Mouse (Mus musculus) adrenal gland, postnatal 14 days (tissue): ENCODE data around the gene Ntf5. TPM values are rescaled to one million over a fixed set of nuclear protein-coding genes. Genes with fewer than 3 reads are reported as not detected.
"Not testable (repeated sequence)": the region's sequence is repeated elsewhere in the genome, so short reads cannot be mapped to it uniquely, and the experiment has no call there.

Experiments used
- DNase-seq: peaks from one replicate; pipeline ENCODE4 v3.0.0; 2021; ENCODE audit warnings: mixed read lengths
- long read RNA-seq, 2 experiments: library from polyadenylated mRNA; stranded (forward); transcript quantifications; one replicate each; pipeline ENCODE4 v2.0.0; 2021
- total RNA-seq: library from RNA; stranded (reverse); gene quantifications from 2 replicates; pipeline ENCODE4 v1.2.3, GENCODE M21; 2021

Ntf5 gene
- not detected in 2 replicates for total RNA-seq
- long read RNA-seq, experiment 1 = 0 reads
- long read RNA-seq, experiment 2 = 0 reads

GRCm38 (mm10) chr7:45413113-45413863, at the start of gene Ntf5:
Gene Ntf5 (plus strand): TSS chr7:45413695.
- DNase-seq = peak; percentile 40

GRCm38 (mm10) chr7:45363983-45364382, 49.5 kb upstream of the Ntf5 start:
- no peak for DNase-seq

GRCm38 (mm10) chr7:45365742-45366651, 47.5 kb upstream of the Ntf5 start:
- DNase-seq = peak; percentile 77

- no peak for DNase-seq
These were observed 46.9 kb upstream of the Ntf5 start, which contains the start of gene Ppfia3 for GRCm38 (mm10) chr7:45366652-45367019. Gene Ppfia3 (minus strand): TSS chr7:45367019.

GRCm38 (mm10) chr7:45367020-45367880, 46.2 kb upstream of the Ntf5 start:
- DNase-seq = peak; percentile 99

GRCm38 (mm10) chr7:45368178-45368577, 45.3 kb upstream of the Ntf5 start:
- no peak for DNase-seq

- no peak for DNase-seq
These were observed 44.3 kb upstream of the Ntf5 start for GRCm38 (mm10) chr7:45369022-45369745.

GRCm38 (mm10) chr7:45369836-45370474, 43.5 kb upstream of the Ntf5 start:
- no peak for DNase-seq

- peak; percentile 95 for DNase-seq
These were observed 42.8 kb upstream of the Ntf5 start, which contains the start of gene Lin7b for GRCm38 (mm10) chr7:45370475-45371311. Gene Lin7b (minus strand): TSS chr7:45370583.

- DNase-seq = no peak
These were observed 41.1 kb upstream of the Ntf5 start for GRCm38 (mm10) chr7:45372371-45372770.

- no peak for DNase-seq
These were observed 38.9 kb upstream of the Ntf5 start for GRCm38 (mm10) chr7:45374620-45375019.

GRCm38 (mm10) chr7:45376057-45376456, 37.4 kb upstream of the Ntf5 start:
- DNase-seq = no peak

- DNase-seq = no peak
These were observed 27.4 kb upstream of the Ntf5 start for GRCm38 (mm10) chr7:45386077-45386476.

- DNase-seq = peak; percentile 79
These were observed 18.4 kb upstream of the Ntf5 start for GRCm38 (mm10) chr7:45395129-45395541.

- peak; percentile 100 for DNase-seq
These were observed 17.7 kb upstream of the Ntf5 start, which contains the start of gene Snrnp70 for GRCm38 (mm10) chr7:45395578-45396336. Gene Snrnp70 (minus strand): TSS chr7:45395742.

GRCm38 (mm10) chr7:45396337-45396775, 17.1 kb upstream of the Ntf5 start:
- DNase-seq = not testable (repeated sequence)

- DNase-seq = no peak
These were observed 16.7 kb upstream of the Ntf5 start for GRCm38 (mm10) chr7:45396787-45397186.

GRCm38 (mm10) chr7:45401521-45402085, 11.9 kb upstream of the Ntf5 start:
- DNase-seq = no peak
